Mouse (Mus musculus) forebrain, embryonic 13.5 days (tissue): Measurements from ENCODE around the gene Mbd6. TPM values are rescaled to one million over a fixed set of nuclear protein-coding genes. Genes with fewer than 3 reads are reported as not detected.

Experiments used
- ATAC-seq: fragments of 200-750 bp; cut with Nextera tagmentation; 2 replicates; pipeline ENCODE4 v1.8.0; 2017
- H3K27ac ChIP-seq: fragments of 300-500 bp; sonication (generic); 2 replicates; pipeline ENCODE4 v1.5.1; 2015; ENCODE audit warnings: inconsistent platforms, mild to moderate bottlenecking, moderate library complexity
- H3K27me3 ChIP-seq: fragments of 300-500 bp; sonication (generic); 2 replicates; pipeline ENCODE4 v1.6.1; 2015; ENCODE audit warnings: mild to moderate bottlenecking, inconsistent platforms
- H3K36me3 ChIP-seq: fragments of 300-500 bp; sonication (generic); 2 replicates; pipeline ENCODE4 v1.6.1; 2015; ENCODE audit warnings: mild to moderate bottlenecking, inconsistent platforms; ENCODE audit not compliant: poor library complexity, severe bottlenecking
- H3K4me1 ChIP-seq: fragments of 300-500 bp; sonication (generic); 2 replicates; pipeline ENCODE4 v1.6.1; 2015; ENCODE audit warnings: inconsistent platforms
- H3K4me2 ChIP-seq: fragments of 300-500 bp; sonication (generic); 2 replicates; pipeline ENCODE4 v1.6.1; 2015; ENCODE audit warnings: inconsistent platforms, mild to moderate bottlenecking, moderate library complexity
- H3K4me3 ChIP-seq: fragments of 300-500 bp; sonication (generic); 2 replicates; pipeline ENCODE4 v1.5.1; 2015; ENCODE audit warnings: mild to moderate bottlenecking, inconsistent platforms
- H3K9ac ChIP-seq: fragments of 300-500 bp; sonication (generic); 2 replicates; pipeline ENCODE4 v1.6.1; 2015; ENCODE audit warnings: mild to moderate bottlenecking, inconsistent platforms
- H3K9me3 ChIP-seq: fragments of 300-500 bp; sonication (generic); replicated peaks from 2 replicates; pipeline ENCODE4 v1.6.1; 2016; ENCODE audit warnings: inconsistent platforms
- WGBS: fragments of 180-500 bp; shearing (Covaris S2); methylation state at CpG from one replicate; pipeline ENCODE4 v1.1.7; 2015; 5-methylcytosine and 5-hydroxymethylcytosine counted together
- polyA plus RNA-seq: library from polyadenylated mRNA; unstranded; fragments of >200 nt; fragmentation: Nextera tagmentation; extraction: Ambion mirVana; gene quantifications from 2 replicates; pipeline ENCODE4 v1.2.1, GENCODE M21; 2015

Mbd6 gene
- polyA plus RNA-seq, 1 experiment from 2014 or later, result 13.6 TPM

DNA sequence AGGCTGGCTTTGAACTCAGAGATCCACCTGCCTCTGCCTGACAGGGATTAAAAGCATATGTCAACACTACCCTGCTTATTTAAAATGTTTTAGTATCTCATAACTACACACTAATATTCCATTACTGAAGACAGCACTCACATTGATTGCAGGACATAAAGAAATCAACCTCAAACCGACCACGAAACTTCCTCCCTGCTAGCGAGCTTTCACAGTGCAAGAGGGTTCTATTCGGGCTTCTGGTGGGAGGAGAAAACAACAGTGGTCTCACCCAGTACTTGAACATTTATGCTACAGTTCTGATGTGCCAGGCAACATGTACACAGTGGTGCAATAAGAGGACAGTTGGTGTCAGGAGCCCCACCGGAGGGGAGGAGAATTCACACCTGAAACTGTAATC, 38.0 kb downstream of the Mbd6 start:
- no peak overlapping the region for H3K27ac ChIP-seq
- 89% methylated on average over 5 of the region's 5 CpGs for WGBS
- no peak overlapping the region for H3K4me2 ChIP-seq
- peaks cover 27% of the 10 kb centered on the region for H3K36me3 ChIP-seq
- H3K4me3 ChIP-seq, result no peak overlapping the region
- no peak overlapping the region for H3K9ac ChIP-seq
- ATAC-seq, result no peak
- no peaks in the 10 kb centered on the region for H3K27me3 ChIP-seq
- no peaks in the 10 kb centered on the region for H3K4me1 ChIP-seq
- H3K9me3 ChIP-seq, result no peaks in the 10 kb centered on the region

DNA sequence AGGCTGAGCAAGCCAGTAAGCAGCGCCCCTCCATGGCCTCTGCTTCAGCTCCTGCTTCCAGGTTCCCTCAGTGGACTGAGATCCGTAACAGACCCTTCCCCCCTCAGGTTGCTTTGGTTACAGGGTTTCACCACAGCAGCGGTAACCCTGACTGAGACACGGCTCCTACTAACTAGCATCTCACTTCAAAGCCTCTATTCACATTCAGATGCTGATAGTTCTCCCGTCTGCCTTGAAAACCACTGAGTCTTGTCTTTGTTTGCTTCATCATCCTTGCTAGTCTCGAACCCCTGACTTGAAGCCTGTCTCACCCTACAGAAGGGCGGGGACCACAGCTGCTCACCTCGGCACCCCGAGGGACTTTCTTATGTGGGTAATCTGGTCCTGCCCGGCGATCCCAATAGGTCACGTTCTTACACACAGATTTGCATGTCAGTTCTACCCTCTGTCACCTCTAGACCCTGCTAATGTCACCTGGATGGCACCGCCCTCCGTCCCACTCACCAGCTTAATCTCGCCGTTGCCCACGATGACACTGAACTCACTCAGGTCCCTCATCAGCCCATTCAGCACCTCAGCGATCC, 50.5 kb downstream of the Mbd6 start:
- H3K9me3 ChIP-seq, result no peaks in the 10 kb centered on the region
- H3K4me2 ChIP-seq, result no peak overlapping the region
- H3K4me3 ChIP-seq, result no peak overlapping the region
- H3K27me3 ChIP-seq, result no peaks in the 10 kb centered on the region
- peaks cover 88% of the 10 kb centered on the region for H3K36me3 ChIP-seq
- no peaks in the 10 kb centered on the region for H3K4me1 ChIP-seq
- no peak overlapping the region for H3K27ac ChIP-seq
- ATAC-seq, result no peak
- 77% methylated on average over 18 of the region's 18 CpGs for WGBS
- no peak overlapping the region for H3K9ac ChIP-seq

DNA sequence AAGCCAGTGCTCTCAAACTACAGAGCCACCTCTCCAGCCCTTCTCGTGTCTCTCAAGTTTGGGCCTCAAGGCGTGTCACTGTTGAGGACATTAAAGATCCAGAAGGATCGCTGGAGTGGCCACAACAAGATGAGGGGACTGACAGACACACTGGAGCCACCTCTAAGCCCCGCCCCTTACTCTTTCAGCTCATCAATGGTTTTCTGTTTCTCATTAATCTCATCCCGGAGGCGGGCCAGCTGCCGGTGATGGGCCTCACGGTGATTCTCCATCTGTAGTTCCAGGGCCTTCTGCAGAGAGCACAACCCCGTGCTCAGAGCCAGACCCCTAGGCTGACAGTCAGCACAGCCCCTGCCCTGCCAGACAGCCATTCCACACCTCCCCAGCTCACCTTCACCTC, 52.3 kb downstream of the Mbd6 start:
- no peak overlapping the region for H3K4me2 ChIP-seq
- peaks cover 81% of the 10 kb centered on the region for H3K36me3 ChIP-seq
- H3K4me3 ChIP-seq, result no peak overlapping the region
- H3K9me3 ChIP-seq, result no peaks in the 10 kb centered on the region
- H3K9ac ChIP-seq, result no peak overlapping the region
- no peak overlapping the region for H3K27ac ChIP-seq
- WGBS, result 47% methylated on average over 9 of the region's 9 CpGs
- ATAC-seq, result no peak
- no peaks in the 10 kb centered on the region for H3K4me1 ChIP-seq
- no peaks in the 10 kb centered on the region for H3K27me3 ChIP-seq

DNA sequence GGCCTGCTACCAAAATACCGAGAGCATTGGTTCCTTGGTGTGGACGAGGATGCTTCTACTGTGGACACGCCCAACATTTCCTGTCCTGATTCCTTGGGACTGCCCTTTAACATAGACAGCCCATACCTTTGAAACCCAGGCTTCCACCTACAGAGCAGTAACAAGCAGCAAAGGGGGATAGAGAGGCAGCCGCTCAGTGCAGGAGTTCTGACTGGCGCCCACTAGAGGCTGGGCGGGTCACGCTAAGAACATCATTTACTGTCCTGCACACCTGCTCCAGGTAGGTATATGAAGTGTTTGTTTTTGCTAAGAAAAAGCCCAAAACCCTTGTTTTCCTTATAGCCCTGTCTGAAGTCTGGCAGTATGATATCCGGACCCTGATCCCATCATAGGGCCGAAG, 55.7 kb downstream of the Mbd6 start:
- no peaks in the 10 kb centered on the region for H3K27me3 ChIP-seq
- peaks cover 75% of the 10 kb centered on the region for H3K36me3 ChIP-seq
- no peak overlapping the region for H3K4me2 ChIP-seq
- no peak overlapping the region for H3K9ac ChIP-seq
- no peaks in the 10 kb centered on the region for H3K9me3 ChIP-seq
- 86% methylated on average over 9 of the region's 9 CpGs for WGBS
- H3K4me1 ChIP-seq, result no peaks in the 10 kb centered on the region
- no peak overlapping the region for H3K27ac ChIP-seq
- ATAC-seq, result no peak
- H3K4me3 ChIP-seq, result no peak overlapping the region

Other genes with a start within 250 kb of the Mbd6 start
- gene Mettl1, start 247.6 kb downstream of the Mbd6 start, polyA plus RNA-seq, result 29.3 and 30.0 TPM in 2 replicates
- gene Eef1akmt3, start 247.5 kb downstream of the Mbd6 start, polyA plus RNA-seq, result 0.08 and 0.14 TPM in 2 replicates
- 0.06 TPM in 1 of 2 replicates, not detected in the other for gene Cyp27b1, start 240.8 kb downstream of the Mbd6 start, polyA plus RNA-seq
- 4.0 and 4.5 TPM in 2 replicates for gene March9, start 228.8 kb downstream of the Mbd6 start, polyA plus RNA-seq
- 2,414 and 2,431 TPM in 2 replicates for gene Cdk4, start 225.5 kb downstream of the Mbd6 start, polyA plus RNA-seq
- gene Tspan31, start 218.8 kb downstream of the Mbd6 start, polyA plus RNA-seq, result 133 and 141 TPM in 2 replicates
- gene Agap2, start 213.7 kb downstream of the Mbd6 start, polyA plus RNA-seq, result 1.5 and 1.7 TPM in 2 replicates
- 94.8 and 101 TPM in 2 replicates for gene Os9, start 167.9 kb downstream of the Mbd6 start, polyA plus RNA-seq
- 15.7 and 16.7 TPM in 2 replicates for gene B4galnt1, start 123.8 kb downstream of the Mbd6 start, polyA plus RNA-seq
- gene Slc26a10, start 108.4 kb downstream of the Mbd6 start, polyA plus RNA-seq, result 0.93 and 1.1 TPM in 2 replicates
- gene Arhgef25, start 98.9 kb downstream of the Mbd6 start, polyA plus RNA-seq, result 24.3 and 25.8 TPM in 2 replicates
- gene Dtx3, start 93.3 kb downstream of the Mbd6 start, polyA plus RNA-seq, result 150 and 155 TPM in 2 replicates
- 18.8 and 19.5 TPM in 2 replicates for gene Pip4k2c, start 77.4 kb downstream of the Mbd6 start, polyA plus RNA-seq
- gene Kif5a, start 25.7 kb downstream of the Mbd6 start, polyA plus RNA-seq, result 45.4 and 47.6 TPM in 2 replicates
- gene Dctn2, start 22.6 kb downstream of the Mbd6 start, polyA plus RNA-seq, result 262 and 282 TPM in 2 replicates
- gene Mars, start 22.8 kb upstream of the Mbd6 start, polyA plus RNA-seq, result 137 and 138 TPM in 2 replicates
- gene Arhgap9, start 32.9 kb upstream of the Mbd6 start, polyA plus RNA-seq, result 0.39 and 0.72 TPM in 2 replicates
- gene Gli1, start 53.0 kb upstream of the Mbd6 start, polyA plus RNA-seq, result 1.1 and 2.1 TPM in 2 replicates
- 0.03 and 0.06 TPM in 2 replicates for gene Inhbe, start 65.4 kb upstream of the Mbd6 start, polyA plus RNA-seq
- not detected in 2 replicates for gene Inhbc, start 81.4 kb upstream of the Mbd6 start, polyA plus RNA-seq
- 35.7 and 39.3 TPM in 2 replicates for gene R3hdm2, start 91.3 kb upstream of the Mbd6 start, polyA plus RNA-seq
- gene Stac3, start 212.7 kb upstream of the Mbd6 start, polyA plus RNA-seq, result 1.0 and 1.1 TPM in 2 replicates
- gene Ndufa4l2, start 225.9 kb upstream of the Mbd6 start, polyA plus RNA-seq, result 11.9 and 12.8 TPM in 2 replicates
- gene Shmt2, start 233.4 kb upstream of the Mbd6 start, polyA plus RNA-seq, result 89.6 and 91.5 TPM in 2 replicates
- gene Nxph4, start 245.5 kb upstream of the Mbd6 start, polyA plus RNA-seq, result 36.8 and 50.7 TPM in 2 replicates